Mouse (Mus musculus) thymus, adult 2 months (tissue): ENCODE results near the gene Erc2.

Experiments used
- CTCF ChIP-seq: fragments of 200-500 bp; IDR thresholded peaks from 2 replicates; pipeline ENCODE4 v1.5.1; 2012; ENCODE audit warnings: mild to moderate bottlenecking, control low read depth, low read length, moderate library complexity, borderline replicate concordance; ENCODE audit not compliant: control insufficient read depth, poor library complexity, insufficient read depth; ENCODE audit errors: extremely low read depth
- POLR2A ChIP-seq: fragments of 200-500 bp; IDR thresholded peaks from 2 replicates; pipeline ENCODE4 v1.6.1; 2012; ENCODE audit warnings: mild to moderate bottlenecking, low read length, control low read depth, moderate library complexity; ENCODE audit not compliant: control insufficient read depth, poor library complexity, insufficient read depth; ENCODE audit errors: extremely low read depth

DNA sequence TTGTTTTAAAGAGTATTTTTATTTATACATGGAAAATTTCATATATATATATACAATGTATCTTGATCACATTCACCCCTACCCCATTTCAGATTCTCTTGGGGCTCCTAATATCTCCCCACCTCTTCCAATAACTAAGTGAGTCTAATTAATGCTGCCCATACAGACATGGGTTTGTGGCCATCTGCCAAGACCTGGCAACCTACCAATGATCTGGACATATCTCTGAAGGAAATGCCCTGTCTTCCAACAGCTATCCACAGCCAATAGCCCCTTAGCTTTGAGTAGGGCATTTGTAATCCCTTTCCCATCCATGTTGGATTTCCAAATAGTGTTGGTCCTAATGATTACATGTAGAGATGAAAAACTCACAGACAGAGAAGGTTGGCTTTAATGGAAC is 245.2 kb downstream of the Erc2 start:
- TF ChIP-seq POLR2A = no peak
- TF ChIP-seq CTCF = no peak
